Mouse (Mus musculus) embryonic fibroblast, embryonic 13.5 days (primary cell): Measurements from ENCODE around the gene Pkp3.

Experiments used
- CTCF ChIP-seq: IDR thresholded peaks from 2 replicates; pipeline ENCODE4 v1.5.1; 2011; ENCODE audit warnings: mild to moderate bottlenecking, control low read depth, low read length, moderate library complexity, borderline replicate concordance; ENCODE audit not compliant: insufficient read depth
- POLR2A ChIP-seq: IDR thresholded peaks from 2 replicates; pipeline ENCODE4 v1.6.1; 2011; ENCODE audit warnings: low read depth, mild to moderate bottlenecking, control low read depth, low read length, moderate library complexity

- TF ChIP-seq CTCF: peak; percentile 35; the same call in 1 of the 2 replicates
- TF ChIP-seq POLR2A: no peak
These were observed 14.2 kb downstream of the Pkp3 start for GRCm38 (mm10) chr7:141092051-141092735.
